Mouse (Mus musculus) bone marrow macrophage, adult 2 months (primary cell): Measurements from ENCODE around the gene Thap4.

Source experiments
- CTCF ChIP-seq: IDR thresholded peaks from 2 replicates; pipeline ENCODE4 v1.5.1; 2012; ENCODE audit warnings: low read depth, mild to moderate bottlenecking, low read length, moderate library complexity
- POLR2A ChIP-seq: IDR thresholded peaks from 2 replicates; pipeline ENCODE4 v1.6.1; 2012; ENCODE audit warnings: mild to moderate bottlenecking, low read depth, low read length, borderline replicate concordance

- TF ChIP-seq POLR2A (no peak), CTCF (no peak)
Observed at GRCm38 (mm10) chr1:93656325-93657024, 98.2 kb downstream of the Thap4 start.
